8 mouse cellular contexts compared by ENCODE assay signal in genomic region chrX:140980163-140980562, GRCm38 (mm10).
"Had no signal": no experiment of that assay in that cellular context is flagged by ENCODE, and none has a peak within 500 bp of the region (broad histone marks: within the 10 kb centered on the region; RNA-seq: fewer than 3 reads in every experiment).

No protein-coding gene starts in this region.

- H3K36me3 ChIP-seq: liver, embryonic 12.5 days; lung, embryonic 15.5 days had no signal

- H3K4me1 ChIP-seq: lung, embryonic 15.5 days had no signal

- H3K27me3 ChIP-seq: liver, embryonic 12.5 days had no signal

- H3K4me3 ChIP-seq: liver, embryonic 12.5 days; lung, embryonic 15.5 days; megakaryocyte, embryonic 14.5 days had no signal

- DNase-seq: liver, postnatal 0 days; thymus, adult 2 months; thymus, postnatal 25 days had no signal

- H3K9ac ChIP-seq: liver, embryonic 12.5 days; liver, postnatal 0 days; lung, embryonic 15.5 days had no signal

- H3K27ac ChIP-seq: liver, embryonic 12.5 days; lung, embryonic 15.5 days; macrophage had no signal

- ATAC-seq: liver, embryonic 12.5 days; liver, postnatal 0 days had no signal

- H3K4me2 ChIP-seq: liver, embryonic 12.5 days; lung, embryonic 15.5 days; midbrain, embryonic 11.5 days had no signal

- H3K9me3 ChIP-seq: liver, embryonic 12.5 days; lung, embryonic 15.5 days; megakaryocyte, embryonic 14.5 days had no signal
